Mouse (Mus musculus) large intestine, adult 2 months (tissue): ENCODE measurements at regions not wholly inside any gene's neighbourhood (a gene's known extent, or its start where the extent isn't known, plus 50 kb on each side); places are given as distances from the start of the nearest gene placed in this dataset.

Source experiments
- DNase-seq: peaks from one replicate; pipeline ENCODE4 v3.0.0-alpha.2; 2012; ENCODE audit warnings: low read depth, low spot score
- WGBS: fragments of 180-500 bp; shearing (Covaris S2); methylation state at CpG from one replicate; pipeline ENCODE4 v1.1.7; 2018; 5-methylcytosine and 5-hydroxymethylcytosine counted together

DNA sequence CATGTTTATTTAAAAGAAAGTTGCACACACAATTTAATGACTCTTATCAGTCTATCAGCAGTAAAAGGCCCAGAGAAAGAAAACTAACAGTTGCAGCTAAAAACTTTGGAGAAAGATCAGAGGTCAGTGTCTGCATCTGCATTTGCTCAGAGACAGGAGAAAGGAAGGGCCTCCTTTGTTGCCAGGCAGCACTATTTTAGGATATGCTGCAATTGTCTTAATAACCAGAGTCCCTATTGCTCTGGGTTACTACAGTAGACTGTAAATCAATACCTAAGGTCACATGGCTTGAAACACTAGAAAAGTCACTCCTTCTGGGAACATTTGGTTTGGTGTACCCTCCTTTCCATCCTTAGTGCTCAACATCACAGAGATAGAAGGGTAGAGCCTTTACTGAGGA, 175.7 kb downstream of the Hdgfl1 start:
- DNase-seq, result no peak

DNA sequence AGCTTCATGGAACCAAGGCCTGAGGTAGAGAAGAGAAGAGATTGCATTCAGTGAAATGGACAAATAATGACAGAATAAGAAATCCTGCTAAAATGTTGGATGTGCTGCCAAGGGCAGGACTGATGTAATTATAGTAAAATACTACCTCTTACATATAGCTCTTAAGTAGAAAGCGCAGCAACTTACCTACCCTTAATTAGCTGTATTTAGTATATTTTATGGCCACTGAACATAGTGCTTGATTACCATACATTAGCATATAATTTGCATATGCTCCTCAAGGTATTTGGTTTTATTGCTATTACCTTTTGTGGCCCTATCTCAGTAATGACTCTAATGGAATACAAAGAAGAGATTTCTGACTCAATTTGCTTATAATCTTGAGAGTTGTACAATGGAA, 176.2 kb downstream of the Hdgfl1 start:
- WGBS, result 93% methylated on average over 1 of the region's 1 CpGs
- no peak for DNase-seq

DNA sequence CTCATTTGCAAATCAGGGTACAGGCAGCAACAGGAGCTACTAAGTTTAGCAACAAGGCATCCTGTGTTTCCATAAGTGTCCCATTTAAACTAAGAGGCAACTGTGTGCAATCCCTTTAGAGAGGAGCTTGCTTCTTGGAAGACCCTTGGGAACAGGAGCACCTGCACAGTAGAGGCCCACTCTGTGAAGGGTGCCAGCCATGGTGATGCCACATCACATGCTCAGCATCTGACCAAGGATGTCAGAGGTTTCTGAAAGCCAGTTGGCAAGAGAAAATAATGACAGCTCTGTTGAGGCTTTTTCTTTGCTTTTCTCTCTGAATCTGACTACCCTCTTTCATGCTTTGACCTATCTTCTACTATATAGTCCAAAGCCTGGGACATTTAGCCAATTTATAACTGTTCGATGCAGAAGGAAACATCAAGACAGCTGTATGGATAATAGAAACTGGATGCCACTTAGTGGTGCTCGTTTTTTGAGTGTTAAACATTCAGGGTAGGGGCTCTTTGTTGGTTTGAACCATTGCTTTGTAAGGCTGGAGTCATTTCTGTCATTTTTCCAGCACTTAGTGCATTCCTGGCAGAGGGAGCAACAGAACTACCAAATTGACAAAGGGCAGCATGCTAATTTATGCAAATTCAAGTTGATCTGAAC, 193.9 kb downstream of the Hdgfl1 start:
- no peak for DNase-seq
- 55% methylated on average over 2 of the region's 2 CpGs for WGBS

DNA sequence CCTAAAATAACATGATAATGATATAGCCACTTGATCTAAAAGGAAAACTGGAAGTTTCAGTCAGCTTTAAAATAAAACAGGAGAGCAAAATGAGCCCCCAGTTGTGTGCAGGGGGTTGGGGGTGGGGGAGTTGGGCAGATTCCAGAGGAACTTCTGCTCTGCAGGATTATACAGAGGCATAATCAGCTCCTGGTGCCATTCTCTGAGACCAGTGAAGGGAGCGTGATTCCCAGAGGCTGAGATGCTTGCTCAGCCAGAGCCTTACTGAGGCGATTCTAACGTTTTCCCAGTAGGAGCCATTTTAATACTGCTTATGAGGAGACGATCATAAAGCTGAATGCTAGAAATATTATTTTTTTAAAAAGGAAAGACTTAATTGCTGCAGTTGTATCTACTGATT, 200.5 kb downstream of the Hdgfl1 start:
- no peak for DNase-seq
- WGBS, result 77% methylated on average over 4 of the region's 4 CpGs

DNA sequence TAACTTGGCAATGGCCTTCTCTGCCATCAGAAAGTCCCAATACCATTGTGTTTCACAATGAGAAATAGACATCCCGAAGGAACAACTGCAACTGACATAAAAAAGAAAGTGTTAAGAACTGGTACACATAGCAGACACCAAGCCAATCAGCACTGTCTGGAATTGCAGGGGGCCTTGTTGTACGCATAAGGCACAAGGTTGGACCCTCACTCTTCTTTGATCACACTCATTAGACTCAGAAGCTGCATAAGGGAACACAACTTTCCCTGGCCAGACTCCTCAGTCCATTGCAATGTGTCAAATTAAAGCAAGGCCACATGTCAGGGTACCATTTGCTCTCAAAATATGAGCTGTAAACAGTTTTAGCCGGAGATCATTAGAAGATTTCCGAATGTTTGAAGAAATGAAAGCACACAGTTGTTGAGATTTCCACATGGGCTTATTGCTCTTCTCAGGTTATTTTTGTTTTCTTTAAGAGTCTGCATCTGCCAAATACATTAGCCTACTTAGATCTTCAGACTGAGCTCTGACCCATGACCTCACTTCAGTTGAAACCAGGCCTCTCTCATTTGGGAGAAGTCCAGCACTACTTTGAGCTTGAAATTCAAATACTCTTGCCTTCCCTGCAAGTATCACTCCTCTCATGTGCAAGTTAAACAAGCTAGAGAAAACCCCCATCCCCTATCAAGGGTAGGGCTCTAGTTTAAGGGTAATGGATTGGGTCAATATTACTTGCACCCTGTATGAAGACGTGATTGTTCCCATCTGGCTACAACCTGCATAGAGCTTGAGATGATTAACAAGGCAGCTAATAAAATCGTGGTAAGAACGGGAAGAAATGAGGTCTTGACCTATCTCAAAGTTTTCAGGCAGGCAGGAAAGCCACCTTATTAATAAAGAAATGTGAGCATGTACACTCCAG, 204.8 kb downstream of the Hdgfl1 start:
- no peak for DNase-seq
- 57% methylated on average over 7 of the region's 7 CpGs for WGBS

DNA sequence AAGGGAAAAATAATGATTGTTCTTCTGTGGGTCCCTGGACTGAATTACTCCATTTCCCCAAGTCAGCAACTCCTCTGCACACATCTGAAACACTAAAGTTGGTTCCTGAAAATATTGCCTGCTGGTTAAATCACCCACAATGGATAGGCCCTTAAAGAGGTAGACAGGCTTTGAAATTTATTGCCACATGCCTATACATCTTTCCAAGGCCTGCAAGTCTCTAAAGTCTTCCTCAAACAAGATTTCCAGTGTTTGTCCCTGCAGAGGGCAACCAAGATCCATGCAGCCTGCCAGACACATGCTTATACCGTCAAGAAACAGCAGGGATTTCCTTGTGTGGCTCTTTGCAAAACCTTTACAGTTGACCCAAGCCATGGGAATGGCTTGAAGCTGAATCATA, 211.6 kb downstream of the Hdgfl1 start:
- 31% methylated on average over 1 of the region's 1 CpGs for WGBS
- no peak for DNase-seq

DNA sequence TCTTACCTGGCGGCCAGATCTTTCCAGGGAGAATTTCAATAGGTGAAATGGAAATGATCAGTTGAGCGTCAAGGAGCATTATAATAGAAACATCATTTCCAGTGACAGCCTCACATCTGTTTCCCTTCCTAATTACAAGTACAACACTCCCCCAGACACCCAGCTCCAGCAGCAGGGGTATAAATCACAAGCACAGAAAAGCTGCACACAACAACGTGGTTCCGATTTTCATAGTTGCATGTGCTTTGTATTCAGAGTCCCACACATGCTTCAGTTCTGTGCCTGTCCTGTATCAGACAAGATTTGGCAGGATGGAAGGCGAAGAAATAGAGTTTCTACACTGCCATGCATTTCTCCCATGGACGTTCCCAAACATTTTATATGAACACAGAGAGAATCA, 215.7 kb downstream of the Hdgfl1 start:
- WGBS, result 75% methylated on average over 6 of the region's 6 CpGs
- no peak for DNase-seq

DNA sequence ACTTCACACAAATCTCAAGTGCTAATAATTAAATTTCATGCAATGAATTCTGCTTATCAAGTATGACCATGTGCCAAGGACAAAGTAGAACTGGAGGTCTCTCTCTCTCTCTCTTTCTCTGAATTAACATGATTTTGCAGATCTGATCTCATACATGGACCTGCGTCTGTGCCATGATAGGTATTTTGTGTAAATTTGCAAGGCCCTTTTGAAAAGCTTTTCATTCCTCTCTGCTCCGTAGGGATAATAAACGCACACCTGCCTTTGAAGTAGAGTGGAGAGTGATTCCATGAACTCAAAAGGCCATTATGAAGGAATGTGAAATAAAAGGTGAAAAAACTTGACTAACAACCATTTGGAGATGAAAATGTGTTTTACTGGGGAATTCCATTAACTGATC, 217.8 kb downstream of the Hdgfl1 start:
- DNase-seq, result no peak
- 43% methylated on average over 3 of the region's 3 CpGs for WGBS

DNA sequence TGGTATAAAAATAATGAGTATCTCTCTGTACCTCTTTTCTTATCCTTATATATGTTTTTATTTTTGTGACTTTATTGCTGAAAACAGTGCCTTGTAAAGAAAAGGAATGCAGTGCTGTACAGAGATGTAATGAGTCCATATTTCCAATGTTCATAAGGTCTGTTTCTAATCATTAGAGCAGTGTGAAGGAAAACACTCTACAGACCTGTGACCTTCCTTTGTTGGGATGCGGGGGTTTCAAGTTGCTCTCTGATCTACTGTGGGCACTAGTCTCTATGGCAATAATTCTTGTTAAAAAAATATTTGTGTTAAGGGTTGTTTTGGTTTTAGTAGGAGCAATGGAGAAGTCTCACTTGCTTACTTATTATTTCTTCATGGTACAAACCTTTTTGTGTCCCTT, 231.0 kb downstream of the Hdgfl1 start:
- WGBS, result 81% methylated on average over 1 of the region's 1 CpGs
- DNase-seq, result no peak

DNA sequence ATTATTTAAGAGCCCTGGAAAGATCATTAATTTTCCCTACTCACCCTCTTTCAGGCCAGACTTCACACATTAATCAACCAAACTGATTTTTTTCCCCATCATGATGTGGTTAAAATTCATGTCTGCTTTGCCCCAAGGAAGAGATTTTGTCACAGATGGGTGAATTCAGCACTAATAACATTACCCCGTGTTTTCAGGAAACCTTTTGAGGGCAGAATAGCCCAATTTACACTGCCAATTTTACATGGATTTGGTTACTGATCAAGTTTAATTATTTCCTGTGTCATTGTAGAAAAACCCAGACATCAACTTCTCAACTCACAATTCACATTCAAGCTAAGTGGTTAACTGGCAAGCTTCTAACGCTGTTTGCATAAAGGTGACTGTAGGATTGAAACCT, 233.4 kb downstream of the Hdgfl1 start:
- WGBS, result 63% methylated on average over 2 of the region's 2 CpGs
- DNase-seq, result no peak

DNA sequence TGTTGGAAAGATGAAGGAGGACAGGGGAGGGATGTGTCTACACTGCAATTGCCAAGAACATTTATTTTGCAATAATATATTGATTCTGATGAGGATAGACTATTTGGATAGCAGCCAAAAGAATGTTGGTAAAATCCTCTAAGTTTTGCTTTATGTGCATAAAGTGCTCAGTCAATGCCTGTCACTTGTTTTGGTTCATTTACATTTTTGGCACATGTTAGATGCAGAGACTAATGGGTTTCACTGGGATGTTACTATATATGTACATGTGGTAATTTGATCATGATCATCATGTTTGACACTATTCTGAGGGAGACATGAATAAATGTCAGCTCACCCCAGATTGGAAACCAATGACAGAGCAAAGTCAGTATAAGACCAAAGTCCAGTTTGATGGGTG, 237.2 kb downstream of the Hdgfl1 start:
- no peak for DNase-seq

DNA sequence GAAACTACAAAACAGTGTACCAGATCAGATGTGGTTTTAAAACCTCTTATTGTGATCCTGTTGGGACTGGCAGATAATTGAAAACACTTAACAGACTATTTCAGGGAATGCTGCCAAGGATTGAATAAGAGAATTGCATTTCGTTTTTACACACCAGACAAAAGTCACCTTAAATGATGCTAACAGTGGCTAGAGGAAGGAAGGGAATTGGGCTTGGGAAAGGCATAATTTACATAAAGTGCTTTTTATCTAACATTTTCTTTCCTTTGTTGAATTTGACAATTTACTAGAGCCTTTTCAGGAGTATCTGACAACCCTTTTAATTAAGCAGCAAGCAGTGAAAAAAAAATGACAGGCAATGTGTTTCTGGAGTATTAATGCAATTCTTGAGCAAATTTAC, 250.9 kb downstream of the Hdgfl1 start:
- no peak for DNase-seq
- 42% methylated on average over 1 of the region's 1 CpGs for WGBS

DNA sequence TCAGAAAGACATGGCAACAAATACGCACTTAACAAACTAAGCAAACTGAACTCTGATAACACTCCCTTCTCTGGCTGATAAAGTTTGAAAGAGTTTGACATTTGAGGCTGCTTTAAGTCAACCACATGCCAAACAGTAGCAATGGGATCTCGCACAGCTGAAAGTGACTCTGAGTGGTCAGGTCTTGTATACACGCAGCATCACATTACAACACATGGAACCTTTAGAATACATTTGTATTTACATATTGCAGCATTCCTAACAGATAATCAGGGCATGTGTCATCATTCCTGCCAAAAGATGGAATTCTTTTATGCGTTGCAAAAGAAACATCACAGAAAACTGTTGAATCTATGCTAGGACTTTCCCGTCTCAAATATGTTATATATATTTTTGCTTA, 251.5 kb downstream of the Hdgfl1 start:
- no peak for DNase-seq
- WGBS, result 75% methylated on average over 5 of the region's 5 CpGs

DNA sequence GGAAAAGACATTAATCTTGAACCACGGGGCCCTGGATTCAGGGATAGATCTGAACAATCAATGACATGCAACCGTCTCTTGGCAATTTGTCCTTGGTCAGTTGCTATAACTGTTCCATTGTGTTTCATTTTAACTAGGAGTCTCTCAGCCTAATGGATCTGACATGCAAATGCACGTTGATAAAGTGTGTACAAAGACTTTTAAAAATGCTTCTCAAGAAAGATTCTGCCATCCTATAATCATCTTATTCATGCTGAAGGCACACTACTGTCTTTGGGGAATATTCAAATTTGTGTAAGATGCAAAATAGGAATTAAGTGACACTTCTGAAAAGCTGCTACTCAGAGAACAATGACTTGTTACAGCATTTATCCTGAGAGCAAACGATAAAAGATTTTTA, 252.3 kb downstream of the Hdgfl1 start:
- WGBS, result 71% methylated on average over 4 of the region's 4 CpGs
- DNase-seq, result no peak

DNA sequence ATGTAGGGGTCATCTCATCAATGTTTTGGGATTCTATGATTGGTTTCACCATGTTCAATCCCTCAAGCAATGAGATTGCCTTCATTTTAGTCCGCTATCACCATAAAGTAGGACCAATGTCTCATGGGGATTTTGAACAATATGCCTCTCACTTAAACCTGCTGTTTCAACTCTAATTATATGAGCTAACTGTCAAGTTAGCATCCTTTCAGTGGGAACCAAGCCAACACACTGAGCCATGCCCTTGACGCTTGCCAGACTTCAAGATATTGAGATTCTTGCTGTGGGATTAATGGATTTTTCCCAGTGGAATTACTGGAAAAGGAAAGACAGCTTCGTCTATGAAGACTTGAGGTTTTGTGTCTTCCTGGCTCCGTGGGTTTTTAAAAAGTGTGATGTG, 259.5 kb downstream of the Hdgfl1 start:
- 69% methylated on average over 4 of the region's 4 CpGs for WGBS
- DNase-seq, result no peak

DNA sequence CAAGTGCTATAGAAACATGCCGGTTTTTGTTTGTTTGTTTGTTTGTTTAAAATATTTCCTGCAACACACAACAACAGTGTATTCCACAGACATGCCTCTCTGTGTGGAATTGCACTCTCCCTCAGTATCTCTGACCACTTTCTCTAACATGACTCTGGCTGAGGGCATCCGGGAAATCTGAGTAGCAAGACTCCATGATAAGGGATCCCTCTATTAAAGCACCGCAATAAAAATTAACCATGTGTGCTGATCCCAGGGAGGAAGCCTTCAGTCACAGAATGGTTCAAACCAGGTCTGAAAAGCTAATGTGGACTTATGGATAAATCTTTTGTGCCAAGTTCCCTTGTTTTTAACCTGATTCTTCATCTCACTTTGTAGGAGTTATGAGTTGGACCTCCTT, 260.1 kb downstream of the Hdgfl1 start:
- DNase-seq, result no peak
- WGBS, result 78% methylated on average over 3 of the region's 3 CpGs

DNA sequence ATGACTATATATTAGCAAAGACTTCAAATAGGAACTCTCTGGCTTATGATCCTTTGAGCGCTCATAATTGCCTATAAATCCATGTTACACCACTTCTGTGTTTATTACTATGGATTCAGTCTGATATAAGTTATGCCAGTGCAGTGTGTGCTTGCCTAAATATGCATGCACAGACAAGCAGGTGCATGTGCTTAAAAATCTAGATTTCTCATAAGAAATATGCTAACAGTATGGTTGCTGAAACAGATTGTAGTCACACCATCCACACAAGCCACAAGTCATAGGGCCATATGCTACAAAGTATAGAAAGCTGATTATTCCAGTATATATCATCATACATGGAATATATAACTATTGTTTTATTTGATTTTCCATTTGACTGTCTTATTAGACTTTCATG, 266.2 kb downstream of the Hdgfl1 start:
- WGBS, result 81% methylated on average over 1 of the region's 1 CpGs
- DNase-seq, result no peak

DNA sequence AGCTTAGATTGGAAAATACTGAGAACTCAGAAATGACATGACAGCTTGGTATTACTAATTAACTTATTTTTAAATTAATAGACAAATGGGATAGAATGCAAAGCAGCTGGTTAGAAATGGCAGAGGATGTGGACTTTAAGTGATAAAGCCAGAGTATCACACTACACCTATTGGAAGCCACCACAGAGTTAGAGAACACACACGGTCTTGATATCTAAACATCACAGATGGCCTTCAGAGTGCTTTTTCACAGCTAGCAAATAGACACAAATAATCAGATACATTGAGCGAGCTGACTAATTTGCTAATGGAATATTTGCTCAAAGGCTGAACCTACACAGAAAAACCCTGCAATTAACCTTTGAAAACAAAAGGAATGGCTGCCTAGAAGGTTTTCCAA, 272.9 kb downstream of the Hdgfl1 start:
- DNase-seq, result no peak
- 33% methylated on average over 2 of the region's 2 CpGs for WGBS

DNA sequence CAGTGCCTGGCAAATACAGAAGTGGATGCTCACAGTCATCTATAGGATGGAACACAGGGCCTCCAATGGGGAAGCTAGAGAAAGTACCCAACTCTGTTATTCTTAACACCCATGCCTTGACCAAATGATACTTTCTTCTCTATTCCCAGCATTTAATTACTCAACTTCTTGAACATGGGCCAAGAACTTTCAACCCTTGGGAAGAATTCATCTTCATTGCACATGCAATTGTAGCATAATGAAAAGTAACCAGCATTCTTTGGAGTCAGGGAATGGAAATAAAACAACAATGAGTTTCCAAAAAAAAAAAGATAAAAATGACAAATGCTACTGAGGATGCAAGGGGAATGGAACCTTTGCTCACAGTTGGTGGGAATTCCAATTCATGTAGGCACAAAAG, 274.1 kb downstream of the Hdgfl1 start:
- DNase-seq, result no peak

DNA sequence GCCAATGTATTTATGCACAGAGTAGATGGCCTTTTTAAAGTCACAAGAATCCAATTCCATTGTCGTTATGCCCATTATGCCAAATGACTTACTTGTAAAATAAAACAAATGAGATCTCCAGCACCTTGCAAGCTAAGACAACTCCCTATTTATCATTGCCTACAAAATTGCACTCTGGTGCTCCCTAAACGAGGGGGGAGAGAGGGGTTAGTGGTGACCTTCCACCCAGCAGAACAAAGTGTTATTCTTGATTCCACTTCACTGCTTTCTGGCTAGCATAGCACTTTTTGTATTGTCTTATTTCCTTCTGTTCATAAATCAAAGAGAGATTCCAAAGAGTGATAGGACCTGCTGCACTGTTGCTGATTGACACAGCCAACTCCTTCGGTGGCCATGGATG, 300.6 kb downstream of the Hdgfl1 start:
- no peak for DNase-seq
- WGBS, result 46% methylated on average over 3 of the region's 3 CpGs

DNA sequence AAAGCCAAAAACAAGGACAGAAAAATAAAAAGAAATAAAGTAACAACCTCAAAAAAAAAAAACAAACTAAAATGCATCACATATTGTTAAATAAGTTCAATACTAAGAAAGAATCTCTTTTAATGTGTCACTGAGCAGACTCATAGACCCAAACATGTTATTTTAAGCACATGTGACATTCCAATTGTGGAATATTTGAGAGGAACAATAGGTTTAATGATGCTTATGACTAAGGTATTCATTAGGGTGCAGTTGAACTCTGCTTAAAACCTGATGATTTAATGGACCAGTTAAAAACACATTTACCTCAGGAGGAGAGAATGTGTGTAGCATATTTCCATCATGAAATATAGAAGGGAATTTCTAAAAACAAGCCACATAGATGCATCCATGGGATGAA, 302.4 kb downstream of the Hdgfl1 start:
- DNase-seq, result no peak

DNA sequence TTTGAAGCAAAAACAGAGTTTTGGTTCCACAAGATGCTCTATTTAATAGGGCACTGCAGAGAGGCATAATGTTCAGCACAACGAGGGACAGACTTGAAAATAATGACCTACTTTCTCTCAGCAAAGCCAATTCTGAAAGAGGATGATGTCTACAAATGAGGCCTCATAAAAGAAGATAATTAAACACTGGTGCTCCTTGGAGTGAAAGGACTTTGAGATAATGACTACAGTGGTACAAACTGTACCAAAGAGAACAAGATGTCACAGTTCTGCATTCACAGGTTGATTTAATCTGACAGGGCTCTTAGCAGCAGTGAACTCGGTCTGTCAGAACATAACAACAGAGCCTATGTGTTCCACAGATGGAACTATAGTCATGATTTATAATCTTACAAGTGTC, 305.4 kb downstream of the Hdgfl1 start:
- no peak for DNase-seq
- 14% methylated on average over 2 of the region's 2 CpGs for WGBS
